Mouse (Mus musculus): Measurements from ENCODE around the gene Bco2.

DNA sequence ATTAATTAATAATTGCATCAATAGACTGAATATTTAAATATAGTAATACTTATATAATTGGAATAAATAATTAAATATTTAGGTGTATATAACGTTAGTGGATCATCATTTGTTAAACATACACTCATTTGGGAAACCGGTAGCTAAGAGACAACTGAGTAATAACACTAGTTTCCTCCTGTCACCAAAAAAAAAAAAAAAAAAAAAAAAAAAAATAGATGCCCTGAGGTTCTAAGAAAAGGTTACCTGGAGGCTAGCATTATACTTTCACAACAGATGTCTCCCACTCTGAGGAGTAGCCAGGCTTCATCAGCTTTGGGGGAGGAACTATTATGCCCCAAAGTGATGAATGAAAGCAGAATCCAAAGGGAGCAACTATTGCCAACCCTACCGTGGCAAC is 55.2 kb downstream of the Bco2 start:
- no peak for TF ChIP-seq CTCF (IDR thresholded peaks at IDR 0.05; ENCODE audit: borderline replicate concordance, control insufficient read depth, extremely low read depth, insufficient read depth, low read length, poor library complexity)
- no peak for TF ChIP-seq POLR2A (IDR thresholded peaks at IDR 0.05; ENCODE audit: control insufficient read depth, extremely low read depth, insufficient read depth, low read length, poor library complexity)
